Mouse (Mus musculus): ENCODE data around the gene Gm1043. TPM values are rescaled to one million over a fixed set of nuclear protein-coding genes. Genes with fewer than 3 reads are reported as not detected.

Gm1043 gene
- polyA plus RNA-seq, 2 experiments = 0.96 TPM; not detected in 1

GRCm38 (mm10) chr5:37219615-37220014 is 134.4 kb downstream of the Gm1043 start:
- 41% methylated on average over 5 of the region's 5 CpGs for WGBS
- H3K4me3 ChIP-seq (replicated peaks; ENCODE audit: low read length) = no peak overlapping the region
- TF ChIP-seq POLR2A (IDR thresholded peaks at IDR 0.05; ENCODE audit: borderline replicate concordance, extremely low read depth, insufficient read depth, insufficient read length) = no peak
- no peaks in the 10 kb centered on the region for H3K36me3 ChIP-seq (ENCODE audit: control insufficient read depth, insufficient read depth, low read length)
- H3K4me2 ChIP-seq (replicated peaks; ENCODE audit: low read depth, low read length, severe bottlenecking) = no peak overlapping the region
- no peaks in the 10 kb centered on the region for H3K27me3 ChIP-seq (ENCODE audit: control insufficient read depth, insufficient read depth, low read length)
- H3K4me1 ChIP-seq (ENCODE audit: control insufficient read depth, insufficient read depth, low read length) = no peaks in the 10 kb centered on the region
- DNase-seq (ENCODE audit: low spot score) (no peak), ATAC-seq (ENCODE audit: low FRiP score, low read depth) (no peak)
- H3K9me3 ChIP-seq (ENCODE audit: control insufficient read depth, low read length) = no peaks in the 10 kb centered on the region
- H3K27ac ChIP-seq (replicated peaks; ENCODE audit: low read depth, low read length) = no peak overlapping the region
- H3K9ac ChIP-seq (ENCODE audit: low read depth, low read length, severe bottlenecking) = no peak overlapping the region

- ATAC-seq (ENCODE audit: low FRiP score, low read depth) = no peak
Measured at GRCm38 (mm10) chr5:37220575-37220974, 135.4 kb downstream of the Gm1043 start.

GRCm38 (mm10) chr5:37221563-37221962 is 136.4 kb downstream of the Gm1043 start:
- Histone ChIP-seq H3K4me2 (replicated peaks; ENCODE audit: low read depth, low read length, severe bottlenecking) (no peak overlapping the region), H3K4me1 (ENCODE audit: control insufficient read depth, insufficient read depth, low read length) (no peaks in the 10 kb centered on the region), H3K9me3 (ENCODE audit: control insufficient read depth, low read length) (no peaks in the 10 kb centered on the region), H3K27me3 (ENCODE audit: control insufficient read depth, insufficient read depth, low read length) (no peaks in the 10 kb centered on the region), H3K27ac (replicated peaks; ENCODE audit: low read depth, low read length) (no peak overlapping the region), H3K4me3 (replicated peaks; ENCODE audit: low read length) (no peak overlapping the region), H3K9ac (ENCODE audit: low read depth, low read length, severe bottlenecking) (no peak overlapping the region), H3K36me3 (ENCODE audit: control insufficient read depth, insufficient read depth, low read length) (no peaks in the 10 kb centered on the region)
- ATAC-seq (ENCODE audit: low FRiP score, low read depth) (no peak), DNase-seq (ENCODE audit: low spot score) (no peak)
- TF ChIP-seq POLR2A (IDR thresholded peaks at IDR 0.05; ENCODE audit: borderline replicate concordance, extremely low read depth, insufficient read depth, insufficient read length) = no peak
- 48% methylated on average over 6 of the region's 6 CpGs for WGBS

More at GRCm38 (mm10) chr5:37220575-37220974, 135.4 kb downstream of the Gm1043 start:
- 82% methylated on average over 5 of the region's 5 CpGs for WGBS
- Histone ChIP-seq H3K4me1 (ENCODE audit: control insufficient read depth, insufficient read depth, low read length) (no peaks in the 10 kb centered on the region), H3K9ac (ENCODE audit: low read depth, low read length, severe bottlenecking) (no peak overlapping the region), H3K4me3 (replicated peaks; ENCODE audit: low read length) (no peak overlapping the region), H3K9me3 (ENCODE audit: control insufficient read depth, low read length) (no peaks in the 10 kb centered on the region), H3K4me2 (replicated peaks; ENCODE audit: low read depth, low read length, severe bottlenecking) (no peak overlapping the region), H3K27ac (replicated peaks; ENCODE audit: low read depth, low read length) (no peak overlapping the region), H3K27me3 (ENCODE audit: control insufficient read depth, insufficient read depth, low read length) (no peaks in the 10 kb centered on the region), H3K36me3 (ENCODE audit: control insufficient read depth, insufficient read depth, low read length) (no peaks in the 10 kb centered on the region)
- TF ChIP-seq POLR2A (IDR thresholded peaks at IDR 0.05; ENCODE audit: borderline replicate concordance, extremely low read depth, insufficient read depth, insufficient read length) = no peak
- DNase-seq (ENCODE audit: low spot score) = no peak

GRCm38 (mm10) chr5:37222316-37222715 is 137.1 kb downstream of the Gm1043 start:
- H3K27ac ChIP-seq (replicated peaks; ENCODE audit: low read depth, low read length) = no peak overlapping the region
- H3K36me3 ChIP-seq (ENCODE audit: control insufficient read depth, insufficient read depth, low read length) = no peaks in the 10 kb centered on the region
- DNase-seq (ENCODE audit: low spot score) = no peak
- H3K4me1 ChIP-seq (ENCODE audit: control insufficient read depth, insufficient read depth, low read length) = no peaks in the 10 kb centered on the region
- no peak for ATAC-seq (ENCODE audit: low FRiP score, low read depth)
- H3K4me2 ChIP-seq (replicated peaks; ENCODE audit: low read depth, low read length, severe bottlenecking) = no peak overlapping the region
- no peak for TF ChIP-seq POLR2A (IDR thresholded peaks at IDR 0.05; ENCODE audit: borderline replicate concordance, extremely low read depth, insufficient read depth, insufficient read length)
- no peaks in the 10 kb centered on the region for H3K9me3 ChIP-seq (ENCODE audit: control insufficient read depth, low read length)
- H3K4me3 ChIP-seq (replicated peaks; ENCODE audit: low read length) = no peak overlapping the region
- no peaks in the 10 kb centered on the region for H3K27me3 ChIP-seq (ENCODE audit: control insufficient read depth, insufficient read depth, low read length)
- H3K9ac ChIP-seq (ENCODE audit: low read depth, low read length, severe bottlenecking) = no peak overlapping the region
- WGBS = 46% methylated on average over 8 of the region's 8 CpGs

GRCm38 (mm10) chr5:37225708-37226107 is 140.5 kb downstream of the Gm1043 start:
- Histone ChIP-seq H3K4me1 (ENCODE audit: control insufficient read depth, insufficient read depth, low read length) (no peaks in the 10 kb centered on the region), H3K9me3 (ENCODE audit: control insufficient read depth, low read length) (no peaks in the 10 kb centered on the region), H3K4me2 (replicated peaks; ENCODE audit: low read depth, low read length, severe bottlenecking) (no peak overlapping the region), H3K27me3 (ENCODE audit: control insufficient read depth, insufficient read depth, low read length) (no peaks in the 10 kb centered on the region), H3K36me3 (ENCODE audit: control insufficient read depth, insufficient read depth, low read length) (no peaks in the 10 kb centered on the region), H3K27ac (replicated peaks; ENCODE audit: low read depth, low read length) (no peak overlapping the region), H3K4me3 (replicated peaks; ENCODE audit: low read length) (no peak overlapping the region), H3K9ac (ENCODE audit: low read depth, low read length, severe bottlenecking) (no peak overlapping the region)
- WGBS = 89% methylated on average over 1 of the region's 1 CpGs
- DNase-seq (ENCODE audit: low spot score) = no peak
- no peak for TF ChIP-seq POLR2A (IDR thresholded peaks at IDR 0.05; ENCODE audit: borderline replicate concordance, extremely low read depth, insufficient read depth, insufficient read length)
- ATAC-seq (ENCODE audit: low FRiP score, low read depth) = no peak
